Mouse (Mus musculus) B cell, adult (primary cell): ENCODE data around the gene Tmsb15b1. TPM values are rescaled to one million over a fixed set of nuclear protein-coding genes. Genes with fewer than 3 reads are reported as not detected.

Source experiments
- total RNA-seq: library from RNA; stranded (reverse); gene quantifications from 4 replicates; pipeline ENCODE4 v1.2.4, GENCODE M21; 2023; ENCODE audit not compliant: inconsistent age

Tmsb15b1 gene
- total RNA-seq: 3.0 to 8.4 TPM (median 5.0 TPM) in 4 replicates

DNA sequence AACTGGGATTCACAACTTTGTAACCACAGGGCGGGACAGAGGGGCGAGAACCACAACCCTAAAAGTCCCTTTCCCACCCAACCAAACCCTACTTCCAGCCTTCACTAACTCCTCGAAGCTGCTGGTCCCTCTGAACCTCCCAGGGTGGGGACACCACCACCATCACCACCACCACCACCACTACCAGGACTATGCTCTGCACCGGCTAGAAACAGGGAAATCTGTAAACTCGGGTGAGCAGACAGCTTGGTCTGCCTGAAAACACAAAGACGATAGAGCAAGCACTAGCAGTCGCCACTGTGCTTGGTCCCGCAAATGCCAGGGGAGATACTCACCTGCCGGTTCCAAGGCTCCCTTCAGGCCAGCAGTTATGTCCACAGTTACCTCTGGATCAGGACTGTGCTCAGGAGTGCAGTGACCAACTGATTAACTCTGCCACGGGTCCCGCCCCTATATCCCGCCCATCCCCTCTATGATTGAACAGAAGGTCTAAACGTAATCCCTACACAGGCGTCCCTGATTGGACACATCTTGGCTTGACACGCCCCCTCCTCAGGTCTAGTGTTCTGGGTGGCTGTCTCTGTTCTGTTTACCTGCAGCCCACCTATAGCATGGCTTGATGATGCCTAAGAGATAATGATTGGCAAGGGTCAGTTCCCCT lies at the start of gene Tmsb15b1, which contains the start of gene Tmsb15l:
Gene Tmsb15b1 (minus strand): TSS at position 451 of the 661 bp plus-strand sequence.
Gene Tmsb15l (minus strand): TSS at position 446 of the 661 bp plus-strand sequence.

DNA sequence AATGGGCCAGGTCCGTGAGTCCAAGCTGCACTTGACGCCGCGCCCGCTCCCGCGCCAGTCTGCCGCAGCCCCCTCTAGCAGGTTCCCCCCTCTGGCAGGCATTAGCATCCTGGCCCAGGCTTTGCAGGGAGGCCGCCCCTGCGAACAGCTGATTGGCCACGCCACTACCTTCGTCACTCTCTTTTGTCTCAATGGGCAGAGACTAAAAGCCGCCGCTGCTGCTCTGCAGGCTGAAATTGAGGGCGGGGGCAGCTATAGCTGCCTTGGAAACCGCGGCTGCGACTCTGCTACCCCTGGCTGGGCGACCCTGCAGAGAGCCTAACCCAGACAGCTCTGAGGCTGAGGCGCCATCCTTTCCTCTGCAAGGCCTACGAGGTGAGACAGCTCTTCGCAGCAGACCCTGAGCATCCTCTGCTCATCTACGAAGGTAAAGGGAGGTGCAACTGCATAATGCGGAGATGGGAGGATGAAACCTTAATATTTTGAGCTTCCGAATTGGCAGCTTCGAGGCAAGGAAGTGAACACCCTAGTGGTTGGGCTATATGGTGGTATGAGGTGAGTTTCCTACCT lies 16.4 kb upstream of the Tmsb15b1 start, which contains the start of gene Zcchc18:
Gene Zcchc18 (plus strand): TSS at position 178 of the 570 bp plus-strand sequence.

DNA sequence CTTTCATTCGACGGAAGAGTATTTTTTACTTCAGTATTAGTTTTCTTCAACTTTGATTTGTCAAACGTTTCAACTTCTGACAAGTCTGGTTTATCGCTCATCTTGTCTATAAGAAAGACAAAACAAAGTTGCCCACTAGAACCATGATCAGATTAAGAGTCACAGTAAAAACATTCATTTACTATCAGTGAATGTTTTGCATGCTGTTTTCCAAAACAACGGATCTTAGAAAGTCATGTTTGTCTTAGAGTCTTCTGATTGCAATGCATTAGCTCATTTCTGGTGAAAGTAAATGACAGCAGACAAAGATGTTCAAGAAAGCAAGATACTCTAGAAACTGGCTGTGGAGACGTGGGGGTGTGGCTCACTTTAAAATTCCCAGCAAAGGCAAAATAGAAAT lies 1.3 kb downstream of the Tmsb15b1 start, which contains the start of gene Tmsb15b2:
Gene Tmsb15b2 (minus strand): TSS at position 101 of the 400 bp plus-strand sequence.

DNA sequence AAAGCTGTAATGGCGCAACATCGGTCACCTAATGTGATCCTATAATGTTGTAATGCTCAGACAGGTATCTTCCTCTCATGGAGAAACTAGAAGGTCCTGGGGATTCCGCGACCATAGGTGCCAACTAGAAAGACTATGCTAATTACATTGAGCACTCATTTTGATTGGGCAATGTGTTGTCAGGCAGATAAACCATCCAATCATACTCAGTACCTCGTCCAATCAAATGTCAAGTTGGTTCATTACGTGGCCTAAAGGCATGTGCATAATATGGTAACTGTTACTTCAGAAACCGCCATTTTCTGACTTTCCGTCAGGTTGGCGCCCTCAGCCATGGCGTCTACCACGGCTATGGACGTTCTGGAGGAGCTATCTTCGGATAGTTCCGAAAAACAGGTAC lies 49.6 kb downstream of the Tmsb15b1 start, which contains the start of gene H2bfm:
Gene H2bfm (plus strand): TSS at position 295 of the 400 bp plus-strand sequence.

Other genes with a start within 250 kb of the Tmsb15b1 start
- 122 to 138 TPM (median 129 TPM) in 4 replicates for gene Morf4l2, start 233.2 kb downstream of the Tmsb15b1 start, total RNA-seq
- not detected in 4 replicates for gene Glra4, start 196.7 kb downstream of the Tmsb15b1 start, total RNA-seq
- 5.0 to 6.9 TPM (median 5.6 TPM) in 4 replicates for gene Plp1, start 154.2 kb downstream of the Tmsb15b1 start, total RNA-seq
- gene Rab9b, start 108.1 kb downstream of the Tmsb15b1 start, total RNA-seq: not detected in 4 replicates
- gene H2bfm, start 49.5 kb downstream of the Tmsb15b1 start, total RNA-seq: not detected in 4 replicates
- 12.0 to 30.5 TPM (median 22.0 TPM) in 4 replicates for gene Tmsb15b2, start 1.4 kb downstream of the Tmsb15b1 start, total RNA-seq
- gene Tmsb15l, start within 50 bp of the Tmsb15b1 start, total RNA-seq: 1.4 to 2.4 TPM in 2 of 4 replicates, not detected in the others
- 17.4 to 21.8 TPM (median 17.8 TPM) in 4 replicates for gene Zcchc18, start 16.3 kb upstream of the Tmsb15b1 start, total RNA-seq
- 49.5 to 63.8 TPM (median 54.1 TPM) in 4 replicates for gene Slc25a53, start 61.4 kb upstream of the Tmsb15b1 start, total RNA-seq
- gene Fam199x, start 72.7 kb upstream of the Tmsb15b1 start, total RNA-seq: 5.7 to 7.4 TPM (median 6.0 TPM) in 4 replicates
- not detected in 4 replicates for gene Esx1, start 145.2 kb upstream of the Tmsb15b1 start, total RNA-seq